Mouse (Mus musculus) small intestine, adult 10 weeks (tissue): ENCODE data around the gene Nufip2. TPM values are rescaled to one million over a fixed set of nuclear protein-coding genes. Genes with fewer than 3 reads are reported as not detected.

ENCODE experiments used
- polyA plus RNA-seq: library from polyadenylated mRNA; stranded (reverse); fragments of 350-450 nt; fragmentation: Illumina TruSeq; extraction: RNeasy Lipid Tissue Mini Kit (QIAGEN cat#74804); gene quantifications from one replicate; pipeline ENCODE4 v1.2.3, GENCODE M21; 2014; ENCODE audit warnings: low replicate concordance

The Nufip2 gene
- polyA plus RNA-seq, result 89.4 TPM

DNA sequence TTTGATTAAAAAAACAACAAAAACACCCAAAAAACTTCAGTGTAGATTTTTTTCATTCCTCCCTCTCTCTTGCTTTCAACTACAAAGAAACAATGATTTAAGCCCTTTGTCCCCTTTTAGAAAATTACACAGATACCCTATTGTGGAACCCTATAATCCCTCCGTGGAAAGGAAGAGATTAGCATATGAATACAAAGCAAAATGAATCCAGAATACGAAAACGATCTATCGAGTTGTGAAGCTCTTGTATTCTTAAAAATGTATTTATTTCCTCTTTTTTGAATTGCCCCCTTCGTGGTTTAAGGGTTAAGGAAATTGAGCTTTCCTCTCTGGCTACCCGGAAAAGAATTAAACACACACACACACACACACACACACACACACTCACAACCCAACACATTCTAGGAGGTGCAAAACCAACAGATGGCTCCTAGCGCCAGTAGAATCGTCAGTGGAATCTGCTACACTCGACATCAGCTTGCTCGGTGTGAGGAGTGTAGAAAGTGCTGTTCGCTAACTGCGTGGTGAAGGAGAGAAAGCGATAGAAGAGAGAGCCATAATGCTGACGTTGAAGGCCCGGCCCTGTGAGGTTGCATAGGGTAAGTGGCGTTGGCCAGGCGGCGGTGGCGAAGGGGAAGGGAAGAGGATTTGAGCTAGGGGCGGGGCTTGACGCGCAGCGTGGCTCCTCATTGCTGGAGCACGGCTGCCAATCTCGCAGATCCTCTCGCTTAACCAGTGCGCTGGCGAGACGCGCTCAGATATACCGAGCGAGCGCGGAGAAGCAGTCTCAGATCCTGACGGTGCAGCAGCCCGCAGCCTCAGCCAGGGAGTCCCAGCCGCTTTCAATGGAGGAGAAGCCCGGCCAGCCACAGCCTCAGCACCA is at the start of gene Nufip2:
Gene Nufip2, plus strand, starts transcription at position 773 of the 883 bp plus-strand sequence.

GRCm38 (mm10) chr11:77725183-77725582 is 39.2 kb downstream of the Nufip2 start, which contains the start of gene Cryba1:
TSS of gene Cryba1 (minus strand) at chr11:77725283.

DNA sequence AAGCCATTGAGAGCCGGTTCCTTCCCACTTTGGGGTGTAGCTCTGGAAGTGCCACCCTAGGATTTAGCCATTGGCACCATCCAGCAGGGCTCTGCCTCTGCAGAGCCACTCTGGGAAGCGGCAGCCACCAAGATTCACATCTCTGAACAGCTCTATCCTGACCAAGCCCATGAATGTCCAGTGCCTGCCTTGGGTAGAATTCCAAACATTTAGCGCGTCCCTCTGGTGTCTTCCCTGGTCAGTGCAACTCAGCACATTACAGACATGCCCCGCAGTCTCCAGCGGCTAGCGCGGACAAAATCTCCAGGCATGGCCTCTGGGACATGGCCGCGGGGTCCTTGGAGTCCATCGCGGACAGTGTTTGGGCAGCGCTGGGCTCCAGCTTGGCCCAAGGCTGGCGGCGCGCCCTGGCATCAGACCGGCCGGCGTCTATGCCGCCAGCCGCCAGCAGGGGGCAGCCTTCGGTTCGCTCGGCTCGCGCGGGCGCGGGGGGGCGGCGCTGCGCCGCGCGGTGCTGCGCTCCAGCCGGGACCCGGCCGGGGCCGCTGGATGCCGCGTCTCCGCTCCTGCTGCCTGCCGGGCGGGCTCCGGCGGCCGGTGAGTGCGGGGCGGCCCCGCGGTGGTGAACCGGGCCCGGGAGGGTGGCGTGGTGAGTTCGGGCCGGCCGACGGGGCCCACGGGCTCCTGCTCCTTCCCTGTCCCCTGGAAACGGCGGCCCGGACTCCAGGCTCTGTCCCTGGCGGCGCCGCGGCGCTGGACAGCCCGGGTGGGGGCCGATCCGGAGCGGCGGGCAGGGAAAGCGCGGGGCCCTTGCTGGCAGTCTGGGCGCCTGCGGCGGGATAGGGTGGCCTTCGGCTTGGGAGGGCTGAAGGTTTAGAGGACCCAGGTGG is 77.1 kb downstream of the Nufip2 start, which contains the start of gene Myo18a:
Gene Myo18a, plus strand, starts transcription at position 464 of the 890 bp plus-strand sequence.

DNA sequence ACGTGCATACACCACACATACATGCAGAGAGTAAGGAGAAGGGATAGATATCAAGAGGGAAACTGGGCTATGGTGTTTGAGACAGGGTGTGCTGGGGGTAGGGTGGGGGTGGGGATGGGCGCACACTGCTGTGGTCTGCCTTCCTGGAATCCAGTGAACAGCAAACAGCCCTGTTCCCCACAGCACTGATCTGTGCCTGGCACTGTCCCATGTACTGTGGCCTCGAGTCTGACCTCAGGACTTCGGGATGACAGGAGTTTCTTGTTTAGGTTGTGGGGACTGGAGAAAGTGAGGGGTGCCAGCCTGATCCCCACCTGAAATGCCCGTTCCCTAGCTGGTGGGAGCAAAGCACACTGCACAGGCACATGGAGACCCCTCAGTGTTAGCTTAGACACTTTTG is 101.8 kb downstream of the Nufip2 start, which contains the start of gene Gm10277:
Gene Gm10277, minus strand, starts transcription at position 41 of the 400 bp plus-strand sequence.

Other genes starting within 250 kb of the Nufip2 start
- not detected for gene Coro6, start 223.7 kb upstream of the Nufip2 start, polyA plus RNA-seq
- gene Ankrd13b, start 196.5 kb upstream of the Nufip2 start, polyA plus RNA-seq, result not detected
- gene Git1, start 192.6 kb upstream of the Nufip2 start, polyA plus RNA-seq, result 0.33 TPM
- 0.93 TPM for gene Abhd15, start 171.0 kb upstream of the Nufip2 start, polyA plus RNA-seq
- not detected for gene Trp53i13, start 170.2 kb upstream of the Nufip2 start, polyA plus RNA-seq
- gene Gm10392, start 167.0 kb upstream of the Nufip2 start, polyA plus RNA-seq, result not detected
- 53.8 TPM for gene Taok1, start 78.3 kb upstream of the Nufip2 start, polyA plus RNA-seq
- gene Cryba1, start 39.1 kb downstream of the Nufip2 start, polyA plus RNA-seq, result not detected
- 30.9 TPM for gene Myo18a, start 77.1 kb downstream of the Nufip2 start, polyA plus RNA-seq
- gene Gm10277, start 101.6 kb downstream of the Nufip2 start, polyA plus RNA-seq, result not detected
- gene Pipox, start 207.9 kb downstream of the Nufip2 start, polyA plus RNA-seq, result 47.9 TPM
- gene Sez6, start 244.6 kb downstream of the Nufip2 start, polyA plus RNA-seq, result not detected